Mouse (Mus musculus): ENCODE measurements around the gene Ccdc73.
"Not testable (repeated sequence)": the region's sequence is repeated elsewhere in the genome, so short reads cannot be mapped to it uniquely, and the experiment has no call there.

The Ccdc73 gene

DNA sequence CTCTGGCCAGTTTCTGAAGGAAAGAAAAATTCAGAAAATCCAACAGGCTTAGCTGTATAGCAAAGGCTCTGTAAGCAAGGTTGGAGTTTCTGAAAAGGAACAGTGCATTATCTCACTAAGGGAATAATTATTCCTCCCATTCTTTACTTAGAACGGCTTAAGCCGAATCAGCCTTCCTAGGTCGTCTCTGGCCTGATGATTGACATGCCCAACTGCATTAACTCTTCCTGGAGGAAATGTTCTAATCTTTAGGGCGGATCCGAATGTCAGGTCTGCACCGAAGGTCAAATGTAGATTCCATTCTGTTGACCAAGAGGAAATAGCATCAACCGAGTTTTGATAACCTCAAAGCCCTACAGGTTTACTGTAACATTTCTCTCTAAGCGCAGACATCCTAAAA, 11.2 kb downstream of the Ccdc73 start:
- no peak for DNase-seq

DNA sequence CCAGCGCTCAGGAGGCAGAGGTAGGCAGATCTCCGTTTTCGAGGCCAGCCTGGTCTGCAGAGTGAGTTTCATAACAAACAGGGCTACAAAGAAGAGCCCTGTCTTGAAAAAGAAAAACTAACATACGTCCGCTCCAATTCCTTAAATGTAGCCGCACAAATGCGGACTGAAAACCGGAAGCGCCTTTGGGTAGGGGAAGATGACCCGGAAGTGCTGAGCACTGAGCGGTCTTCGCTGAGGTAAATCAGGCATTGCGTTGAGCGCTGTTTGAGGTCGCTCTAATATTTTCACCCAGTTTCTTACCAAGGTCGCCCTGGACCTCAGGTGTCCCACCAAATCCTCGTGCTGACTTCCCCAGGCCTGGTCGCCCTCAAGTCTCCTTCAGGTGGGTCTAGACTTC, 18.5 kb downstream of the Ccdc73 start:
- DNase-seq = no peak

DNA sequence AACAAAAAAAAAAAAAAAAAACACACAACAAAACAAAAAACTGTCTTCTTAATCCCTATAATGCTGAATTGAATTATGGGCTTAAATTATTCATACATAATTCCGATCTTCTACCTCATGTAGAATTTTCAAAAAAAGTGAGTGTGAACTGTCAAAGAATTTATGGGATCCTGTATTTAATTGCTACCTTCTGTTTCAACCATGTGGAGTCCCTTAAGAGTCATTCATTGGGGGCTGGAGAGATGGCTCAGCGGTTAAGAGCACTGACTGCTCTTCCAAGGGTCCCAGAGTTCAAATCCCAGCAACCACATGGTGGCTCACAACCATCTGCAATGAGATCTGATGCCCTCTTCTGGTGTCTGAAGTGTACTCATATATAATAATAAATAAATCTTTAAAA, 19.7 kb downstream of the Ccdc73 start:
- DNase-seq = not testable (repeated sequence)

DNA sequence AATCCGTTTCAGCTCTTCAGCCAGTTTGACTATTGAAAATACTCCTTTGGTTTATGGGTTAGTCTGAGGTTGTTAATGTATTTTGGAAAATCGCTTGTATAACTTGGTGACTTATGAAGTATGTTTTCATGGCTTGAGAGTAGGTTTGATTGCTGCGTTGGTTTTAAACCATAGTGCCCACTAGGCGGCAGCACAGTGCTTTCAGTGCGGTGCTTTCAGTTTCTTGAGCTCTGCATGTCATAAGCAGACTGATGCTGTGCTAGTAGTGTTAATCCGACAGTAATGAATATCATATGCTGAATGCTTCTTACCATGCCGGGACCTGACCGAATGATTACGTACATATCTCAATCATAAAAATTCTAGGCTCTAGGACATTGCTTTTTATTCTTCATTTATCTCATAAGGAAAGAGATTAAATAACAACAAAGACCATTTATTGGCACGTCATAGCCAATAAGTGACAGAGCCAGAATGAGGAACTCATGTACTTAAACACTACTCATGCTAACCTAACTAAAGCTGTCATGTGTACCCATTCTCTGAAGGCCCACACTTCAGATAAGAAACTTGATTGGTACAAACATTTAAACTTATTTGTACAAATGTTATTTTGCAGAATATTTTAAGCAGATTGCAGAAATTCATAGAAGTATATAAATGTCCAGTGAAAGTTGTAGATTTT, 20.4 kb downstream of the Ccdc73 start:
- DNase-seq = peak; percentile 23 to 30

DNA sequence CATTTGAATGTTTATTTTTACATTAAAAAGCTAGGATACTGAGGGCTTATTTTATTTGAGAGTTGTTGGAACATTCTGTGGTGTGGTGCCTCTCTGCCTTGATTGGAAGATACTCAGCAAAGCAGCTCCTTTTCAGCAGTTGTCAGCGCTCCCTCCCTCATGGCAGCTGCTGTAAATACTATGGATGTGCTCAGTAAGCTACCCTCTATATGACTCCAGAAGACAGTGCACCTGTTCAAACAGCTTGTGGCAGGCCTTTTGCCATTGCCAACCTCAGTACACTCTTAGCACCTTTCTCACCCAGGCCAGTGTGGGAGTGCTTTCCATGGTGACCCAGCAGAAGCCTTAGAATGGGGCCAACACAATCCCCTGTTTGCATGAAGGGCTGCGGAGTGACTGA, 32.4 kb downstream of the Ccdc73 start:
- no peak for DNase-seq

DNA sequence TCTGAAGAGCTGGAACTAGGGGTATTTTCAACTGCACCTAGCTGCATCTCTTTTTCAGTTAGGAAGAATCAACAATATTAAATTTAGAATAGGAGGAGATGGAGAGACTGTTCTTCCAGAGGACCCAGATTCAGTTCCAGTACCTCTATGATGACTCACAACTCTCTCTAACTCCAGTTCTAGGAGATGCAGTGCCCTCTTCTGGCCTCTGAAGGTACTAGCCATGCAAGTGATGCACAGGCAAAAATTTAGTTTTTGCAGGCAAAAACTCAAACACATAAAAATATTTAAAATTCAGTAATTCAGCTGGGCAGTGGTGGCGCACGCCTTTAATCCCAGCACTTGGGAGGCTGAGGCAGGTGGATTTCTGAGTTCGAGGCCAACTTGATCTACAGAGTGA, 48.1 kb downstream of the Ccdc73 start:
- no peak for DNase-seq

DNA sequence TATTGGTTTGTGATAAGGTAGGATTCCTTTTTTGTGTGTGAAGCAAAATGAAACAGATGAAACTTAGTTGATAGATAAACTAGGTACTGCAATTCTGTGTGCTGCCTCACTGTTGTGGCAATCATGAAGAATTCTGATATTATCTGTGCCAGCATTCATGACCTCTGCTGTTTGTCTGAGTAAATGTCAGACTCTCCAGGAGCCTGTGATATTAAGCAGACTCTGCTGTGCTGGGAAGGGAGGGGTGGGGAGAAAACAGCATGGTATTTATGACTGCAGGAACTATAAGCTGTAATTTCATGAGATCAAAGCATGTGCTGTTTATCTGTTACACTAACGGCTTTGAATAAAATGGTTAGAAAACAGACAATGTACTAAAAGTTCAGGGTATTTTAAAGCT, 96.9 kb downstream of the Ccdc73 start:
- no peak for DNase-seq

DNA sequence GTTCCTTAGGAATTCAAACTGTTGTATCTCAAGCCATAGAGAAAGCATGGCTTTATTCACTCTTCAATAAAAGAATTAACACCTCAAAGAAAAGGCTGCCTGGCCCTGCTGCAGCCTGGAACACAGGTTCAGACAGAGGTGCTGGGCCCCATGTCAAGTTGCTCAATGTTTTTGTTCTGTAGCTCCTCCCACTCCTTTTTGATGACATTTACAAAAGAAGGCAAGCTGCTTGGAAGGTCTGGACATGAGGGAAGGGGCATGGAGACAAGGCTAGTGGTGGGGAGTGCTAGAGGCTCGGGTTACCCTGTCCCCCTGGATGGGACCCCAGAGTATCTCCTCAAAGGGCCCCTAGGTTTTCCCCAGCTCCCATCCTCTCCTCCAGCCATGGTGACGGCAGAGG, 114.1 kb downstream of the Ccdc73 start:
- DNase-seq = no peak

DNA sequence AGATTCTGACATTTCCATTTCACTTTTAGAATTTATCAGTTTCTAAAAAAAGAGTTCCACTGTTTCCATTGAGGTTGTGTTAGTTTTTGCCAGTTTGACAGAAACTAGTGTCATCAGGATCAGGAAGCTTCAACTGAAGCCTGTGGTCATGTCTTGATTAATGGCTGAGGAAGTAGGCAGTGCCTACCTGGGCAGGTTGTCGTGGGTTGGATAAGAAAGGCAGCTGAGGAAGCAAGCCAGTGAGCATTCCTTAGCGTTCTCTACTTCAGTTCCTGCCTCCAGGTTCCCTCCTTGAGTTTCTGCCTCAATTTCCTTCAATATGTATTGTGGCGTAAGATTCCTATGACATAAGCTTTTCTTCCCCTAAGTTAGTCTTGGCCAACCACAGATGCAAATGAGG, 118.2 kb downstream of the Ccdc73 start:
- no peak for DNase-seq

DNA sequence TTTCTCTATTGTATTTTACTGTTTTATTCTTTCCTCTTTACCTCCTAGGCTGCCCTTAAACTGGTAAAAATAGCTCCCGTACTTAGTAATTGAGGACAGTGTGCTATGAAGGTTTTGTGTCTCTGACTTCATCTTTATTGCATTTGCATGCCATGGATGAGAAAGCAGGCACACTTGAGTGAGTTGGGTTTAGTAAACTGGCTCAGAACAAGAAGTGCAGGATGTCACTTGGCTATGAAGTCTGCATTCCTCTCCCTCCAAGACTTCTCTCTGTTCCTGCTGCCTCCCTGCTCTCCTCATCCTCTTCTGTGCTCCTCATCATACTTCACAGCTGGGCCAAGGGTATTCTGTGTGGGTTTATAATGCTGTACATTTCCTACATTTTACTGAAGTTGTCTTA, 121.4 kb downstream of the Ccdc73 start:
- DNase-seq = no peak

DNA sequence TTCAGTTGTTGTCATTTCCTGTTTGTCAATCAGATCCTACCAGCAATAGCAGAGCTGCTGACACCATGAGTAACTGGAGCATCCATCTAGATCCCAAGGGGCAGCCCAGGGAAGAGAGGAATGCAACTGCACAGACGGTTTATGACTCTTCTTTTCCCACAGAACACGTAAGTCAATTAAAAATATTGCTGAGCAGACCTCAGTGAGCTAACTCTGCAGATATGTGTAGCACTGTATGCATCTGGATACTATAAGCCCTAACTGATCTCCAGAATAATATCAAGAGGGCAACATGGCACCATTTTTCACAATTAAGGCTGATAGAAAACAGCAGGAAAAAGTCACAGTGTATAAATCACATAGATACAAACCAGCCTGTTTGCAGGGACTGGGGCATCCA, 126.8 kb downstream of the Ccdc73 start:
- no peak for DNase-seq

DNA sequence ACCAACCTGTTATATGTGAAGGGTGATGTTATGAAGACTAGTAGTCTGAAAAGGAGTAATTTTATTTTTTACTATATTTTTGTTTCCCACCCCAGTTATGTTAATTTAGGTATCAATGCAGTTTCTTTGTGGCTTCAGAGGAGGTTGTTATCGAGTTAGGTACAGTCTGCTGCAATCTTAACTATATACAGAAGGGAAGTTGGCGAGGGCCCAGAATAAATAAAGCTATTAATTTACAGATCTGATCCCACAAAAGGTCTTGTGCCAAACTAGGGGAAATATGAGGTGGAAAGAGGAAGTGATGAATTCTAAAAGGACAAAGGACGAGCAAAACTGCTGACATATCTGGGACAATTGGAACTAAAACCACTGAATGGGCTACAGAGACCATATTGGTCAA, 128.6 kb downstream of the Ccdc73 start:
- DNase-seq = no peak

DNA sequence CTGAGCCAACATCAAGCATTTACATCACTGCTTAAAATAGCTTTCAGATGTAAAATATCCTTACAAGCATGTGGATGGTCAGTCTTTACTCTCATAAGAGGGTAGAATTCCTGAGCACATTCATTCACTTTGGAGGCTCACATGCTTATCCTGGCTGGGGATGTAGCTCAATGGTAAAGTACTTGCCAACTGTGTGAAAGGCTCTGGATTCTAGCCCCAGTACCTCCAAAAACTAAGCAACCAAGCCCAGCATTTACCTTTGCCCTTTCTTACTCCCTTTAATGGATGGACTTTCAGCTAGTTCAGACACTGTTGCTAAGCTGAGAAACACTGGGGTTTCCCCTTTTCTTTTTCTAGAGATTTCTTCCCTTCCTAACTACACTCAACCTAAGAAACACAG, 139.6 kb downstream of the Ccdc73 start:
- no peak for DNase-seq

DNA sequence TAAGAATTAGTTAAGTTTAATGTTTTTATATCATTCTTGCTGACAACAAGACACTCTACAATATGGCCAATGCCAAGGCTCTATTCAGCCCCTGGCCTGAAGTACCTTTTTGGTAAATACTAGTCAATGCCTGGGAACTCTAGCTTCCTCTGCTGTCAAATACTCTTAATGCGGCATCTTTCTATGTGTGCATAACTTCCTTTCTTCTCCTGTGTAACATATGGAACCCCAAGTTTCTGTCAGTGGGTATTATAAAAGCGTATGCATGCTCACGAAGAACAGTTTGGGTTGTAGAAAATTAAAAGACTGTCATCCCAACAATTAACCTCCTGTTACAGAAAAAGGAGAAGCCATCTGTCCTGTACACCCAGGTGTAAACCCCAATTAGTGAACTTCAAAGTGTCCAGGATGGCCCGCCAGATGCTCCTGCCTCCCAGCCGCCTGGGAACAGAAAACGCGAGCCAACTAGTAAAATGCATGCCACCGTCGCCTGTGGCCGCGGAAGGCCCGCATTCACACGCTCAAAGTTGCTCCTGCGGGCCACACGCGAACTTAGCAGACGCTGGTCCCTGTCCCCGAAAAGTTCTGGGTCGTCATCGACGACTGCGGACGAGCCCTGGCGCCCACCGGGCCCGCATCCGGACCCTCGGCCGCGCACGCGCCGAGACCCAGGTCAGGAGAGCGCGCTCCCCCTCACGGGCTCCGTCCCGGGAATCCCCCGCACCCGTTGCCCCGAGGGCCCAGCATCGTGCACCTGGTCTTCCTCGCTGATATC, 148.8 kb downstream of the Ccdc73 start:
- no peak for DNase-seq

DNA sequence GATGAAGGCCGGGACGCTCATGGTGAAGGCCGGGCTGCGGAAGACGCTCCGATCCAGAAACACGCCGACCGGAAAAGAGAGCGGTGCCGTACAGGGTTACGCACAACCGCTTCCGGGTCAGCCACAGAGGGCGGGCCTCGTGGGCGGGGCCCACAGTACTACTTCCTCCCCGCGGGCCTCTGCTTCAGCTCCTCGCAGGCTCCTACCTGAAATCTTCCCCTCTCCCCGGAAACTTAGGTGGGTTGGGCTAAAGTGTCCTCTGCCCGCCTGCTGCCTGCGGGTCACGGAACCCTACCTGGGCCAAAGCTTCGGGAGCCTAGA, 149.3 kb downstream of the Ccdc73 start, which contains the start of gene Eif3m:
TSS of gene Eif3m (minus strand) at position 114 of the 321 bp plus-strand sequence.
- peak; percentile 88 to 93 for DNase-seq

DNA sequence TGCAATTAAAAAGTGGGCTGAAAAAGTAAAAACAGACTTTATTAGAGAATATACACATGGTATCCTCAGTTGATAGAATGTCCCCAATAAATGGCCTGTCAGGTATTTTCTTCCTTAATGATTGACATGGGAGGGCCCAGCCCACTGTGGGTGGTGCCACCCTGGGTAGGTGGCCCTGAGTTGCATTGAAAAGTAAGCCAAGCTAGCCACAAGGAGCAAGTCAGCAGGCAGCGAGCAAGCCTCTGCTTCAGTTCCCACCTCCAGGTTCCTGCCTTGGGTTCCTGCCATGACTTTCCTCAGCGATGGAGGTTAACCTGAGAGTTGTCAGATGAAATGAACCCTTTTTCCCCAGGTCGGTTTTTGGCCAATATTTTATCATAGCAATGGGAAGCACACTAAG, 150.2 kb downstream of the Ccdc73 start:
- no peak for DNase-seq

DNA sequence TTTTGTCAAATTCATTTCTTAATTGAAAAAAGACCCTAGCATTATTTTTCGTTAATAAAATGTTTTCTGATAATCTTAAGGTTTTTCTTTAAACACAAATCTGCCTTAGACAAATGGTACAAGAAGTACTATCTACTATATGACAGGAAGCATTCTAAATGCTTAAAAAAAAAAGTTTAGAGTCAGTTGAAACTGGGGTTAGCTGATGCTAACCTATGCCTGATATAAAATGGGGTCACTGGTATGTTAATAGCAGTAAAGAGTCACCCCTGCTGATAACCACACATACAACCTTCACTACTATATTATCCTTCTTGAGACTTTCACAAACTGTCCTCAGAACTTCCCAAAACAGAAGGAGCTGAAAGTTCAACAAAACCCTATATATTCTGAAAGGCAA, 151.9 kb downstream of the Ccdc73 start:
- DNase-seq = no peak

DNA sequence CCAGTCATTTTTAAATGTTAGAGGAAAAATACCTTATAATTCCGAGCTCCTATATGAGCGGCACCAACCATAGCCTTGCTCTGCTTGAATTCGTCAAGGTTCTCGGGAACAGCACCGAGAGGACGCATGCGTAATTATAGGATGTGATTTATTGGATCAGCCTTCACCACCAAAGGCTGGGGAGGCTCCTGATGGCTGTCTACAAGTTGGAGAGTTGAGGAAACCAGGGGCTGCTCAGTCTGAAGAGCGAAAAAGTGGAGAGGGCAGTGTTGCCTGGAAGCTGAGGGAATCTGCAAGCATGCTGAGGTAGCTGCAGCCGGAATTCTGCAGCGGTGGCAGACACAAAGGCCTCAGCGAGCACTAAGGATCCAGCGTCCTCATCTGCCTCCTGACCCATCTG, 153.7 kb downstream of the Ccdc73 start:
- no peak for DNase-seq

DNA sequence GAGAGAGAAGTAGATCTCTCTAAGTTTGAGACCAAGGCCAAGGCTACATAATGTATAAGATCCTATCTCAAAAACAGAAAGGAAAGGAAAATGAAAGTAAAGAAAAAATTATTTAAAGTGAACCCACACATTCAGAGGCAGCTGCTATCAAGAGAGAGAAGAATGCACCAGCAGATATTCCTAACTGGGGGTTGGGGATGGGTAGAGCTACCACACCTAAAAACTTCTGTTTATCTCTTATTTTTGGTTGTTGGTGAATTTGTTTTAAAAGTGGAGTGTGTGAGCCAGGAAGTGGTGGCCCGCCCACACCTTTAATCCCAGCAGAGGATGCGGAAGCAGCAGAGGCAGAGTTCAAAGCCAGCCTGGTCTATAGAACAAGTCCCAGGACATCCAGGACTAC, 154.2 kb downstream of the Ccdc73 start:
- peak; percentile 15 to 40 for DNase-seq

DNA sequence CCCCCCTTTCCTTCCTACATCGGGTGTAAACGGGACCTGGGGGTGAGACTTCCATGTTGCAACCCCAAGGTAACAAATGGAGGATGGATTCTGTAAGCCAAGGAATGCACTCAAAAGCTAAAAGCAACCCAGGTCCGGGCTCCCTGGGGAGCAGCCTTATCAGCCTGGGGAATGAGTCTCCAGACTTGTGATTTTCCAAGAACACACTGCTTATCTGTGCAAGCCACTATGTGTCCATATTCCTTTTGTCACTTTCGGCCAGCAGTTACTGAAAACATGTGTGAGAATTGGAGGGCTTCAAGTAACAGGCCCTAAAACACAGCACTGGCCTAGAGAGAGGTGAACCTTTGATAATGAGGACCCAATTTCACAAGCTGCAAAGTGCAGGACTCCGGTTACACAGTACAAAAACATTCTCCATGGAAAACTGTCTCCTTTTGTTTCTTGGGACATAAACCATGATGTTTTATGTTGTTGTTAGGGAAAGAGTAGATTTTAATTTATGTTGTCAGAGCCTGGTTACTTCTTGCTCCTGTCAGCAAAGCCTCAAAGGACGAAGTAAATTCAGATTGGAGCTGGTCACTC, 155.5 kb downstream of the Ccdc73 start:
- DNase-seq = no peak

DNA sequence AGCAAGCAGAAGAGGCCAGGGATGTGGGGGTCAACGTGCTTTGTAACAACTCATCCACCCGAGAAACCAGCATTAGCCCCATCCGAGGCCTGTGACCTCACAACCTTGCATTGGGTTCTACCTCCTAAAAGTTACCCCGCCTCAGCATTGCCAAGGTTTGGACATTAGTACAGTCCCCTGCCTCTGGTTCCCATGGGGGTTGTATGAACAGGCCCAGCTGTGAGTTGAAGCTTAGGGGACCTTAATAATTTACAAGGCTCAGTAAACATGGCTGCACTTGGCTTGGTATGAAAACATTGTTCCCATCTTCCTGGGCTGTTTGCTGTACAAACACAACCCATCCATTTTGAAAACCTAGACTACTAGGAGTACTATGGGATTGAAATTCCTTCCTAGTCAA, 156.2 kb downstream of the Ccdc73 start:
- no peak for DNase-seq

DNA sequence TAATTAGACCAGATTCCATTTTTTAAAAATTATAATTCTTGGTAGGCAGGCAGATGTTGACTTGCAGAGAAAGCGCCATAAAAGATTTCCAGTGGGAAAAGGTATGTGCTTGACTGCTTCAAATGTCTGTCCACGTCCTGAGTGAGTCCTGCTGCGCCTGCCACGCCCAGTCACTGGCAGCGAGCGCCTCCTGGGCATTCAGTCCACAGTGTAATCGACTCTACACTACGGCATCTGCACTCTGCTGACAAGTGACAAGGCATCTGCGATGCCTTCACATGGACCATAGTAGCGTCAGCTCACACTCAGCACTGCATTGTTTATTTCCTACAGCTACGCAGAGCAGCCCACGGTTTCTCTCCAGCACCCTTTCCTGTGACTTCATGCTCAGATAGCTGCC, 158.0 kb downstream of the Ccdc73 start:
- DNase-seq = not testable (repeated sequence)

DNA sequence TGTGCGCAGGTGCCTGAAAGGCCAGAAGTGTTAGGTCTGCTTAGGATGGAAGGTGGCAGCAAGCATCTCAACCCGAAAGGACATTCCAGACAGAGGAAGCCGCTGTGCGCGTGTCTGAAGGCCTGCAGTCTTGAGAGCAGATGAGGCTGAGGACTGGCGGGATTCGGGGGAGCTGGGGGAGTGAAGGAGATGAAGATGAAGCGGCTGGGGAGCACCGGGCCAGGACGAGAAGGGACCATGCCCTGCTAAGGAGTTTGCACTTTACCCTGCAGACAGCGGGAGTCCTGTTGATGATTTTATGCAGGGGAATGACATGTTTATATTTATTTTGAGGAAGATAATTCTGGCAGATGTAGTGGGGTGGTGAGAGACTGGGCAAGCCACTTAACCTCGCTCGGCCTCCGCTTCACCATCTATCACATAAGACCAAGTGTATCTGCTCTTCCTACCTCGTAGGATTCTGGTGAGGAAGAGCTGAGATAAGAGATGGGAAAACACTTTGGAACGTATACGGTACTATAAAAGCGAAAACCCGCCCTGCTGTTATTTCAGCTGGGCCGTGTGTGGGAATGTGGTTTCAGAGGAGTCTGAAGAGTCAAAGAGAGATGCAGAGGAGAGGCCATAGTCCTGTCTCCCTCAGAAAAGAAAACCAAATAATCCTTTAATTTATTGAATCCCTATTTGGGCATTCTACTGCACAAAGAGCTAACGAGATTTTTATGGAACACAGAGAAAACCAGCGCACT, 159.5 kb downstream of the Ccdc73 start:
- no peak for DNase-seq

DNA sequence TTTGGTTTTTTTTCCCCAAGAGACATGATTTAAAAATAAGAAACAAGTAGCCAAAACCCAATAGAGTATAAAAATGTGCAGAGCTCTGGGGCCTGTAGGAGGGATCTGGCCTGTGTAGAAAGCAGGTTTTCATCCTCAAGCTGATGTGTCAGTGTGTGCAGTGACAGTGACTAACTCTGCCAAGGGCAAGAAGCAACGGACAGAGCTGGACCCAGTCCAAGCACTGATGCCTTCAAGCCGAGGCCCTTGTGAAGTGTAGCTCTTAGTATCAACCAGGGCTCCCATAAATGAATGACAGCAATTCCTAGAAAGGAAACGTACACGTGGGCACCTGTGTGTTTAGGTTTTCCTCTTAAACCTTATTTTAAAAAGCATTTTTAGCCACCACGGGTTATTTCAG, 161.2 kb downstream of the Ccdc73 start:
- no peak for DNase-seq
